Mouse (Mus musculus) kidney, embryonic 14.5 days (tissue): ENCODE measurements around the gene Drc7. TPM values are rescaled to one million over a fixed set of nuclear protein-coding genes. Genes with fewer than 3 reads are reported as not detected.

ENCODE experiments used
- ATAC-seq: fragments of 200-750 bp; cut with Nextera tagmentation; 2 replicates; pipeline ENCODE4 v1.8.0; 2017; ENCODE audit warnings: moderate number of reproducible peaks, mild to moderate bottlenecking, moderate TSS enrichment, moderate library complexity; ENCODE audit not compliant: low FRiP score, low TSS enrichment
- H3K27ac ChIP-seq: fragments of 300-500 bp; sonication (generic); 2 replicates; pipeline ENCODE4 v1.5.1; 2014; ENCODE audit warnings: low read depth, mild to moderate bottlenecking, low read length, moderate library complexity, mixed read lengths
- H3K27me3 ChIP-seq: fragments of 300-500 bp; sonication (generic); 2 replicates; pipeline ENCODE4 v1.6.1; 2014; ENCODE audit warnings: mild to moderate bottlenecking, low read length; ENCODE audit not compliant: control insufficient read depth, insufficient read depth
- H3K36me3 ChIP-seq: fragments of 300-500 bp; sonication (generic); 2 replicates; pipeline ENCODE4 v1.6.1; 2014; ENCODE audit warnings: low read length, mixed read lengths; ENCODE audit not compliant: control insufficient read depth, insufficient read depth
- H3K4me1 ChIP-seq: fragments of 300-500 bp; sonication (generic); 2 replicates; pipeline ENCODE4 v1.6.1; 2014; ENCODE audit warnings: low read length, mixed read lengths; ENCODE audit not compliant: control insufficient read depth, insufficient read depth
- H3K4me2 ChIP-seq: fragments of 300-500 bp; sonication (generic); replicated peaks from 2 replicates; pipeline ENCODE4 v1.6.1; 2014; ENCODE audit warnings: low read depth, mild to moderate bottlenecking, low read length
- H3K4me3 ChIP-seq: fragments of 300-500 bp; sonication (generic); 2 replicates; pipeline ENCODE4 v1.5.1; 2014; ENCODE audit warnings: mild to moderate bottlenecking, low read length
- H3K9ac ChIP-seq: fragments of 300-500 bp; sonication (generic); 2 replicates; pipeline ENCODE4 v1.6.1; 2014; ENCODE audit warnings: low read depth, mild to moderate bottlenecking, low read length, moderate library complexity
- H3K9me3 ChIP-seq: fragments of 300-500 bp; sonication (generic); 2 replicates; pipeline ENCODE4 v1.6.1; 2016; ENCODE audit warnings: low read length; ENCODE audit not compliant: control insufficient read depth
- WGBS: fragments of 180-500 bp; shearing (Covaris S2); extraction: QIAGEN DNeasy Blood & Tissue Kit; methylation state at CpG from one replicate; pipeline ENCODE4 v1.1.7; 2014; 5-methylcytosine and 5-hydroxymethylcytosine counted together
- polyA plus RNA-seq: library from polyadenylated mRNA; unstranded; fragments of >200 nt; fragmentation: Nextera tagmentation; extraction: Ambion mirVana; gene quantifications from 2 replicates; pipeline ENCODE4 v1.2.1, GENCODE M21; 2014

The Drc7 gene
- not detected in 2 replicates for polyA plus RNA-seq

GRCm38 (mm10) chr8:95054927-95055510 lies at the start of gene Drc7:
Drc7 (plus strand) TSS chr8:95055103.
- Histone ChIP-seq H3K27ac (no peak within 1 kb of the TSS), H3K36me3 (no peaks in the 10 kb centered on the region), H3K4me2 (no peak within 1 kb of the TSS), H3K4me3 (no peak within 1 kb of the TSS), H3K9ac (no peak within 1 kb of the TSS), H3K27me3 (no peaks in the 10 kb centered on the region), H3K9me3 (no peaks in the 10 kb centered on the region), H3K4me1 (no peaks in the 10 kb centered on the region)
- peak; percentile 52; the same call in 1 of the 2 replicates for ATAC-seq
- WGBS = 26% methylated on average over 2 of the region's 2 CpGs

- H3K4me2 ChIP-seq = no peak overlapping the region
- ATAC-seq = no peak
- WGBS = 83% methylated on average over 15 of the region's 15 CpGs
- no peak overlapping the region for H3K27ac ChIP-seq
- H3K36me3 ChIP-seq = 0 out of 2 replicates have a peak, but pooled peaks cover 3% of the 10 kb centered on the region
- H3K9ac ChIP-seq = no peak overlapping the region
- no peaks in the 10 kb centered on the region for H3K27me3 ChIP-seq
- no peaks in the 10 kb centered on the region for H3K4me1 ChIP-seq
- no peak overlapping the region for H3K4me3 ChIP-seq
- no peaks in the 10 kb centered on the region for H3K9me3 ChIP-seq
Observed at GRCm38 (mm10) chr8:95012442-95012919, 42.4 kb upstream of the Drc7 start.

- 74% methylated on average over 4 of the region's 4 CpGs for WGBS
- no peak overlapping the region for H3K4me3 ChIP-seq
- no peaks in the 10 kb centered on the region for H3K36me3 ChIP-seq
- H3K27me3 ChIP-seq = no peaks in the 10 kb centered on the region
- no peak overlapping the region for H3K27ac ChIP-seq
- no peaks in the 10 kb centered on the region for H3K9me3 ChIP-seq
- no peaks in the 10 kb centered on the region for H3K4me1 ChIP-seq
- no peak overlapping the region for H3K4me2 ChIP-seq
- ATAC-seq = no peak
- H3K9ac ChIP-seq = no peak overlapping the region
Observed at GRCm38 (mm10) chr8:95015866-95016265, 39.0 kb upstream of the Drc7 start.

GRCm38 (mm10) chr8:95016684-95017083 lies 38.2 kb upstream of the Drc7 start:
- Histone ChIP-seq H3K4me2 (no peak overlapping the region), H3K4me3 (no peak overlapping the region), H3K9me3 (no peaks in the 10 kb centered on the region), H3K9ac (no peak overlapping the region), H3K27ac (no peak overlapping the region), H3K36me3 (no peaks in the 10 kb centered on the region), H3K27me3 (no peaks in the 10 kb centered on the region), H3K4me1 (no peaks in the 10 kb centered on the region)
- ATAC-seq = no peak
- 79% methylated on average over 4 of the region's 4 CpGs for whole genome bisulfite sequencing

DNA sequence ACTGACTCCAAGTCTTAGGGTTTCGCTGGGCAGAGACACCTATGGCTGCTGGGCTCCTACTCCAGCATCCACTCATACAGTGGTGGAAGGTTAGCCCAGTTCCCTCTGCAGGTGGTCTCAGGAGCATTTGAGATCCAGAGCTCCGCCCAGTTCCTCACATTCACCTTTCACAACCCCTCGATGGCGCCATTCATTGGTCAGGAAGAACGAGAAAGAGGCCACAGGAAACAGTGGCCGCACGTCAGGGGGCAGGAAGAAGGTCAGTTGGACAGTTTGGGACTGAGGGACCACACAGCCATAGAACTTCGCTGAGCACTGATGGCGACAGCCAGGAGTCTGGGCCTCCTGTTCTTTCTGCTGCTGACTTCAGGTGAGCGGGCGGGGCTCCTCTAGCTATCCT lies 37.5 kb upstream of the Drc7 start, which contains the start of gene Adgrg3:
Gene Adgrg3, plus strand, starts transcription at position 242 of the 400 bp plus-strand sequence.
- no peak within 1 kb of the TSS for H3K27ac ChIP-seq
- H3K9me3 ChIP-seq = no peaks in the 10 kb centered on the region
- H3K4me1 ChIP-seq = no peaks in the 10 kb centered on the region
- 76% methylated on average over 11 of the region's 11 CpGs for WGBS
- no peak within 1 kb of the TSS for H3K4me3 ChIP-seq
- H3K27me3 ChIP-seq = no peaks in the 10 kb centered on the region
- no peak within 1 kb of the TSS for H3K9ac ChIP-seq
- no peak for ATAC-seq
- no peak within 1 kb of the TSS; the same call in 1 of the 2 replicates for H3K4me2 ChIP-seq
- no peaks in the 10 kb centered on the region for H3K36me3 ChIP-seq

DNA sequence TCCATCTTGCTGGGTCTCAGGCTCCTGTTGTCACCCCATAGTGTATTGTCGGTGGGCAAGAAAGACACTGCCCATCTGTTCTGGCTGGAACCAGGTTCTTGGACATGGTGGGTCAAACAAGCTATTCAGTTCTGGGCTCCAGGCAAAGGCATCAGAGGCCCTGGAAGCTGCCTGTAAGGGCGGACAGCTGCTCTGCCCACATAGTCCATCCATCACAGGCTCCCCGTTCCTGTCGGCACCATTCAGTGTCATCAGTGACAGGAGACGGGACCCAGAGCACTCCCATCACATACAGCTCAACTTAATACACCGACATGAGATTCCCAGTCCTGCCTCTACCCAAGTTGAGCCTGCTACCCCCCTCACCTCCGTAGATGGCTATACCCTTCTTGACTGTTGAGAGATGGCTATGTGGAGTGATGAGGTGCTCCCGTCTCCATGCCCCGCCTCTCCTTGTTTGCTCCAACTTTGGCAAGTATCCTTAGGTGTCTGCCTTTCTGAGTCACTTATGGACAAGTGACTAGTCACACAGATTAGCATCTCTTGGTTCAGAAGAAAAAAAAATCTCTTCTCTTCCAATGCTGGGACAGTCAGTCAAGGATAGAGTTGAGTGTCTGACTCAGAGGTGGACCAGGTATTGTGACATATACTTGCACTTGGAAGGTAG lies 36.8 kb upstream of the Drc7 start:
- H3K27ac ChIP-seq = no peak overlapping the region
- H3K4me2 ChIP-seq = no peak overlapping the region
- no peaks in the 10 kb centered on the region for H3K27me3 ChIP-seq
- no peaks in the 10 kb centered on the region for H3K36me3 ChIP-seq
- 91% methylated on average over 9 of the region's 9 CpGs for WGBS
- H3K4me1 ChIP-seq = no peaks in the 10 kb centered on the region
- no peaks in the 10 kb centered on the region for H3K9me3 ChIP-seq
- no peak overlapping the region for H3K9ac ChIP-seq
- H3K4me3 ChIP-seq = no peak overlapping the region
- no peak for ATAC-seq

GRCm38 (mm10) chr8:95020293-95020777 lies 34.6 kb upstream of the Drc7 start:
- H3K9ac ChIP-seq = 0 out of 2 replicates have a peak overlapping the region, but pooled peaks have one; percentile 31
- H3K9me3 ChIP-seq = no peaks in the 10 kb centered on the region
- H3K36me3 ChIP-seq = no peaks in the 10 kb centered on the region
- H3K4me1 ChIP-seq = no peaks in the 10 kb centered on the region
- H3K4me2 ChIP-seq = no peak overlapping the region
- no peak overlapping the region for H3K4me3 ChIP-seq
- peak overlapping the region; percentile 71 for H3K27ac ChIP-seq
- 55% methylated on average over 12 of the region's 12 CpGs for WGBS
- no peak for ATAC-seq
- no peaks in the 10 kb centered on the region for H3K27me3 ChIP-seq

DNA sequence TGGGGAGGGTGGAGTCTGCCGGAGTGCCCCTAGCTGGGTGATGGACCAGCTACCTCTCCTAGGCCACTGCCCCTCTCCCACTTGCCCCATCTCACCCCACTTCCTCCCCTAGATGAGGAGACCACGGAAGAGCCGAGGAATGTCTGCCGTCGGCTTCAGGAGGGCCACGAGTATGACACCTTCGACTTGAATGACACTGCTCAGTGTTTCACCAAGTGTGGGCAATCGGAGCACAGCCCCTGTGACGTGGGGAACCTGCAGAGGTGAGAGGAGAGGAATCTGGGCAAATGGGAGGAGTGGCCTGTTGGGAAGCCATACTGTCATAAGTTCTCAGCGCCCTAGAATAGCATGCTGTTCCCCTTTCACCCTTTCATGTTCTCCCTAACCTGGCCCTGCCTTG lies 34.1 kb upstream of the Drc7 start:
- H3K4me2 ChIP-seq = no peak overlapping the region
- 71% methylated on average over 10 of the region's 10 CpGs for WGBS
- no peaks in the 10 kb centered on the region; the same call in 1 of the 2 replicates for H3K9me3 ChIP-seq

GRCm38 (mm10) chr8:95023201-95023600 lies 31.7 kb upstream of the Drc7 start:
- Histone ChIP-seq H3K9ac (no peak overlapping the region), H3K4me1 (no peaks in the 10 kb centered on the region), H3K36me3 (no peaks in the 10 kb centered on the region), H3K27ac (no peak overlapping the region), H3K4me2 (no peak overlapping the region), H3K9me3 (no peaks in the 10 kb centered on the region; the same call in 1 of the 2 replicates), H3K27me3 (no peaks in the 10 kb centered on the region), H3K4me3 (no peak overlapping the region)
- no peak for ATAC-seq
- 28% methylated on average over 8 of the region's 8 CpGs for WGBS

More for the DNA sequence above, 34.1 kb upstream of the Drc7 start:
- H3K36me3 ChIP-seq = no peaks in the 10 kb centered on the region
- no peaks in the 10 kb centered on the region for H3K27me3 ChIP-seq
- H3K4me3 ChIP-seq = no peak overlapping the region
- no peak for ATAC-seq
- no peaks in the 10 kb centered on the region for H3K4me1 ChIP-seq
- no peak overlapping the region for H3K9ac ChIP-seq
- peak overlapping the region; percentile 71; the same call in 1 of the 2 replicates for H3K27ac ChIP-seq
